Mouse (Mus musculus) CH12.LX (cell line): ENCODE measurements around the gene Carhsp1. TPM values are rescaled to one million over a fixed set of nuclear protein-coding genes. Genes with fewer than 3 reads are reported as not detected.

Experiments
- DNase-seq: peaks from one replicate; pipeline ENCODE4 v3.0.0-alpha.2; 2013; ENCODE audit errors: extremely low read depth
- H3K27ac ChIP-seq: 2 replicates; pipeline ENCODE4 v1.5.1; 2012; ENCODE audit warnings: low read depth, mild to moderate bottlenecking, control low read depth, moderate library complexity; ENCODE audit not compliant: insufficient read depth
- H3K27me3 ChIP-seq: replicated peaks from 2 replicates; pipeline ENCODE3; 2012; ENCODE audit warnings: inconsistent platforms
- H3K36me3 ChIP-seq, 2 experiments: replicated peaks in 1 of 2; 2 replicates each; pipeline versions ENCODE3 to v1.6.1; 2012; ENCODE audit warnings: inconsistent platforms in 1 of 2, low read length in 1 of 2, mild to moderate bottlenecking in 1 of 2, mixed read lengths in 1 of 2, moderate library complexity in 1 of 2; ENCODE audit not compliant: control insufficient read depth in 1 of 2, insufficient read depth in 1 of 2
- H3K4me1 ChIP-seq, 2 experiments: 2 replicates each; pipeline ENCODE4 v1.6.1; 2012; ENCODE audit warnings: inconsistent platforms in 1 of 2, moderate library complexity in 1 of 2; ENCODE audit not compliant: insufficient read depth in 2 of 2, control insufficient read depth in 1 of 2
- H3K4me2 ChIP-seq: 2 replicates; pipeline ENCODE4 v1.6.1; 2012; ENCODE audit warnings: low read depth, mild to moderate bottlenecking, control low read depth; ENCODE audit not compliant: poor library complexity, insufficient read depth, severe bottlenecking
- H3K4me3 ChIP-seq, 3 experiments: fragments of 150-350 bp in 1 of 3; sonication (generic) in 1 of 3; replicated peaks in 1 of 3; 2 replicates each; pipeline versions ENCODE3 to v1.5.1; 2011 to 2012; ENCODE audit warnings: low read depth in 2 of 3, low read length in 2 of 3, mild to moderate bottlenecking in 2 of 3, moderate library complexity in 2 of 3, control low read depth in 1 of 3, improper control_type of control experiment in 1 of 3, inconsistent platforms in 1 of 3, mixed read lengths in 1 of 3; ENCODE audit not compliant: poor library complexity in 1 of 3
- H3K79me2 ChIP-seq: replicated peaks from 2 replicates; pipeline ENCODE4 v1.6.1; 2012; ENCODE audit warnings: mild to moderate bottlenecking, moderate library complexity; ENCODE audit not compliant: control insufficient read depth, poor library complexity, insufficient read depth, severe bottlenecking; ENCODE audit errors: extremely low read depth
- H3K9ac ChIP-seq: 2 replicates; pipeline ENCODE4 v1.6.1; 2012; ENCODE audit warnings: low read depth, mild to moderate bottlenecking, control low read depth, moderate library complexity; ENCODE audit not compliant: insufficient read depth
- H3K9me3 ChIP-seq: replicated peaks from 2 replicates; pipeline ENCODE3; 2012; ENCODE audit warnings: low read length, inconsistent platforms, mixed read lengths
- BHLHE40 ChIP-seq: IDR thresholded peaks from 2 replicates; pipeline ENCODE4 v1.6.1; 2011; ENCODE audit warnings: mild to moderate bottlenecking, low read depth, low read length, improper control_type of control experiment
- CHD1 ChIP-seq: IDR thresholded peaks from 2 replicates; pipeline ENCODE4 v1.6.1; 2012; ENCODE audit warnings: low read depth, low read length, improper control_type of control experiment, inconsistent platforms
- CHD2 ChIP-seq: IDR thresholded peaks from 2 replicates; pipeline ENCODE4 v1.6.1; 2011; ENCODE audit warnings: low read length, improper control_type of control experiment
- CTCF ChIP-seq, 2 experiments: IDR thresholded peaks in 1 of 2; conservative IDR thresholded peaks in 1 of 2; 2 replicates each; pipeline ENCODE4 v1.5.1; 2011 to 2012; ENCODE audit warnings: low read depth in 2 of 2, low read length in 2 of 2, improper control_type of control experiment in 1 of 2, inconsistent platforms in 1 of 2, mild to moderate bottlenecking in 1 of 2, moderate library complexity in 1 of 2
- E2F4 ChIP-seq: IDR thresholded peaks from 2 replicates; pipeline ENCODE4 v1.6.1; 2011; ENCODE audit warnings: low read depth, low read length, improper control_type of control experiment; ENCODE audit not compliant: insufficient replicate concordance
- ELF1 ChIP-seq: IDR thresholded peaks from 2 replicates; pipeline ENCODE4 v1.6.1; 2014; ENCODE audit warnings: low read depth, mild to moderate bottlenecking, inconsistent platforms, low read length, improper control_type of control experiment
- EP300 ChIP-seq: IDR thresholded peaks from 2 replicates; pipeline ENCODE4 v1.6.1; 2011; ENCODE audit warnings: low read length, improper control_type of control experiment
- ETS1 ChIP-seq: conservative IDR thresholded peaks from 2 replicates; pipeline ENCODE4 v1.6.1; 2012; ENCODE audit warnings: low read depth, mild to moderate bottlenecking, inconsistent platforms, low read length, improper control_type of control experiment, moderate library complexity
- GABPA ChIP-seq: IDR thresholded peaks from 2 replicates; pipeline ENCODE4 v1.6.1; 2012; ENCODE audit warnings: low read depth, low read length, improper control_type of control experiment, inconsistent platforms; ENCODE audit not compliant: insufficient replicate concordance
- IRF4 ChIP-seq: IDR thresholded peaks from 2 replicates; pipeline ENCODE4 v1.6.1; 2014; ENCODE audit warnings: low read depth, mild to moderate bottlenecking, inconsistent platforms, low read length, improper control_type of control experiment
- JUN ChIP-seq: IDR thresholded peaks from 2 replicates; pipeline ENCODE4 v1.6.1; 2011; ENCODE audit warnings: low read depth, mild to moderate bottlenecking, low read length, improper control_type of control experiment, moderate library complexity; ENCODE audit not compliant: insufficient read depth
- JUND ChIP-seq: conservative IDR thresholded peaks from 2 replicates; pipeline ENCODE4 v1.6.1; 2011; ENCODE audit warnings: low read depth, low read length, improper control_type of control experiment
- MEF2A ChIP-seq: IDR thresholded peaks from 2 replicates; pipeline ENCODE4 v1.6.1; 2014; ENCODE audit warnings: low read depth, mild to moderate bottlenecking, inconsistent platforms, low read length, improper control_type of control experiment, borderline replicate concordance
- MXI1 ChIP-seq: IDR thresholded peaks from 2 replicates; pipeline ENCODE4 v1.6.1; 2011; ENCODE audit warnings: mild to moderate bottlenecking, low read depth, low read length, improper control_type of control experiment
- MYC ChIP-seq: IDR thresholded peaks from 2 replicates; pipeline ENCODE4 v1.6.1; 2011; ENCODE audit warnings: low read depth, mild to moderate bottlenecking, improper control_type of control experiment, low read length
- NELFE ChIP-seq: IDR thresholded peaks from 2 replicates; pipeline ENCODE4 v1.6.1; 2011; ENCODE audit warnings: low read depth, low read length, improper control_type of control experiment
- PAX5 ChIP-seq: IDR thresholded peaks from 2 replicates; pipeline ENCODE4 v1.6.1; 2012; ENCODE audit warnings: low read length, inconsistent platforms, mixed read lengths
- POLR2A ChIP-seq: IDR thresholded peaks from 2 replicates; pipeline ENCODE4 v1.6.1; 2011; ENCODE audit warnings: low read depth, mild to moderate bottlenecking, improper control_type of control experiment, low read length
- POLR2AphosphoS2 ChIP-seq: IDR thresholded peaks from 2 replicates; pipeline ENCODE4 v1.6.1; 2011; ENCODE audit warnings: low read depth, low read length, improper control_type of control experiment
- RAD21 ChIP-seq: IDR thresholded peaks from 2 replicates; pipeline ENCODE4 v1.6.1; 2011; ENCODE audit warnings: low read depth, mild to moderate bottlenecking, low read length, improper control_type of control experiment, moderate library complexity
- SMC3 ChIP-seq: IDR thresholded peaks from 2 replicates; pipeline ENCODE4 v1.6.1; 2011; ENCODE audit warnings: low read depth, low read length, improper control_type of control experiment
- TBP ChIP-seq: conservative IDR thresholded peaks from 2 replicates; pipeline ENCODE4 v1.6.1; 2011; ENCODE audit warnings: low read depth, low read length, improper control_type of control experiment
- USF1 ChIP-seq: IDR thresholded peaks from 2 replicates; pipeline ENCODE4 v1.6.1; 2014; ENCODE audit warnings: low read depth, mild to moderate bottlenecking, inconsistent platforms, low read length, improper control_type of control experiment
- USF2 ChIP-seq: conservative IDR thresholded peaks from 2 replicates; pipeline ENCODE4 v1.6.1; 2011; ENCODE audit warnings: low read depth, low read length, improper control_type of control experiment
- ZNF384 ChIP-seq: IDR thresholded peaks from 2 replicates; pipeline ENCODE4 v1.6.1; 2012; ENCODE audit warnings: low read depth, low read length, improper control_type of control experiment, inconsistent platforms
- dilution Hi-C: fragments of 300-500 bp; cut with MboI; formaldehyde crosslinking; loops from 2 replicates; pipeline ENCODE4 v1.14.3; 2020; ENCODE audit warnings: low sequenced_read_pairs; ENCODE audit not compliant: extremely low pct_unique_long_range_greater_than_20kb, extremely low pct_ligation_motif_present
- in situ Hi-C: fragments of 300-500 bp; cut with MboI; formaldehyde crosslinking; loops from 3 replicates; pipeline ENCODE4 v1.14.3; 2019; ENCODE audit warnings: low sequenced_read_pairs, low pct_ligation_motif_present, low pct_unique_long_range_greater_than_20kb, mixed read lengths
- polyA plus RNA-seq: library from polyadenylated mRNA; unstranded; fragments of >175 nt; gene quantifications from 2 replicates; pipeline ENCODE4 v1.2.1, GENCODE M21; 2012; ENCODE audit warnings: low read depth; ENCODE audit not compliant: insufficient read length
- total RNA-seq, 2 experiments: library from RNA; depleted of rRNA; stranded (reverse); fragments of 300-350 nt in 1 of 2; fragments of >200 nt in 1 of 2; gene quantifications; 2 replicates each; pipeline ENCODE4 v1.2.3; 2012 to 2014

The Carhsp1 gene
- total and polyA plus RNA-seq, 3 experiments = 26.0 to 29.7 (median 26.2) TPM

- peaks cover 58% of the 10 kb centered on the region for H3K27me3 ChIP-seq
- H3K4me3 ChIP-seq = no peak overlapping the region
- in situ Hi-C loops = no loop called here
- no peaks in the 10 kb centered on the region for H3K79me2 ChIP-seq
- no peaks in the 10 kb centered on the region for H3K4me1 ChIP-seq
- TF ChIP-seq ELF1 (no peak), ETS1 (no peak), CHD2 (no peak), MXI1 (no peak), MEF2A (no peak), PAX5 (no peak), SMC3 (no peak), CHD1 (no peak)
- TF ChIP-seq, all 38 proteins: peak for 0
- Histone ChIP-seq H3K36me3 (no peaks in the 10 kb centered on the region), H3K9me3 (no peaks in the 10 kb centered on the region), H3K9ac (no peak overlapping the region), H3K27ac (no peak overlapping the region), H3K4me2 (no peak overlapping the region)
- dilution Hi-C loops = no loop called here
- no peak for DNase-seq
Observed at GRCm38 (mm10) chr16:8613039-8613438, 58.9 kb downstream of the Carhsp1 start.

DNA sequence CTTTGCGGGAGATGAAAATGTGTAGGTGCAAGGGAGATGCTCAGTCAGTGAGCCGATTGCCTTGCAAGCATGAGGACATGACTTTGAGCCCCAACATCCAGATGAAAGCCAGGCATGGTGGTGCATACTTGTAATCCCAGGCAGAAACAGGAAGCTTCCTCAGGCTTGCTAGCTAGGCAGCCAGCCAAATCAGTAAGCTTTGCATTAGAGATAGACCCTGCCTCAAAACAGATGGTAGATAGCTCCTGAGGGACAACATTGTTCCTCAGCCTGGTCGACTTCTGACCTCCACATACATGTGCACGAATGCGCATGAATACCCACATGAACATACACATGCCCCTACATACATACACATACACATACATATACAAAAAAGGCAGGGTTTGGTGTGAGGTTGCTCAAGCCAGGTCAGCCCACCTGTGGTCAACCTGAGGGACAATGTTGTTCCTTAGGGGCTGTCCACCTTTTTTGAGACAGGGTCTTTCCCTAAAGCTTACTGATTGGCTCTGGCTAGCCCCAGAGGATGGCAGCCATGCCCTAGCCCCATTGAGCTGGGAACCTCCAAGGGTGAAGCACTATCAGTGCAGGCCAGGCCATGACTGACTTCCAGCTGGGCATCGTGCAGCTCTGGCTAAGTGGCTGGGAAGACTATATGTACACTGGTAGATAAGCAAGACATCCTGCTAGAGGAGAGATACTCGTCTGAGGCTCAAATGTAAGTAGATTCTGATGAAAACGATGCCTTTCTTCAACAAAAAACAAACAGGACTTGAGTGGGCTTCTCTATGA lies 59.5 kb downstream of the Carhsp1 start:
- H3K4me1 ChIP-seq = no peaks in the 10 kb centered on the region
- DNase-seq = no peak
- dilution Hi-C loops (no loop called here), in situ Hi-C loops (no loop called here)
- no peaks in the 10 kb centered on the region for H3K36me3 ChIP-seq
- TF ChIP-seq EP300 = no peak
- no peak for TF ChIP-seq CHD2
- TF ChIP-seq CTCF (conservative IDR thresholded peaks at IDR 0.05 in 1 of 2, IDR thresholded peaks at IDR 0.05 in 1 of 2; ENCODE audit: low read depth in 2 of 2, low read length in 2 of 2) = no peak
- TF ChIP-seq ZNF384 = no peak
- TF ChIP-seq MEF2A = no peak
- no peak for TF ChIP-seq USF2
- H3K4me3 ChIP-seq = no peak overlapping the region
- H3K9ac ChIP-seq = no peak overlapping the region
- no peak overlapping the region for H3K4me2 ChIP-seq
- H3K27me3 ChIP-seq = peaks cover 64% of the 10 kb centered on the region
- no peaks in the 10 kb centered on the region for H3K9me3 ChIP-seq
- no peaks in the 10 kb centered on the region for H3K79me2 ChIP-seq
- H3K27ac ChIP-seq = no peak overlapping the region

DNA sequence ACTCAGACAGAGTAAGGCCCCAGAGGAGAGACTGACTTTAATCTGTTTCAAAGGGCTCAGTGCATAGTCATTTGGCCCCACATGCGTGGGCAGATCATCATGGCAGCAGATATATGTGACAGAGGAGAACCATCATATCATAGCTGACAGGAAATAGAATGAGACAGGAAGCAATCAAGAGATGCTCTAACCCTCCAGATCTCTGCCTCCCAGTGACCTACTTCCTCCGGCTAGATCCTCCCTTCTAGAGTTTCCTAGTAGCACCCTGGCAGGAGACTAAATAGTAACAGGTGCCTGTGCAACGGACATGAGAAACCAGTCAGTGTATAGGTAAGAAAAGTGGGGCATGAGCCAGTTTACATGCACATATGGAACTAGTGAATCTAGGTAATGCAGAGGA lies 61.6 kb downstream of the Carhsp1 start:
- Histone ChIP-seq H3K27me3 (peaks cover 72% of the 10 kb centered on the region), H3K79me2 (no peaks in the 10 kb centered on the region), H3K9me3 (no peaks in the 10 kb centered on the region), H3K9ac (no peak overlapping the region), H3K4me1 (no peaks in the 10 kb centered on the region), H3K4me3 (no peak overlapping the region), H3K27ac (no peak overlapping the region), H3K4me2 (no peak overlapping the region), H3K36me3 (no peaks in the 10 kb centered on the region)
- dilution Hi-C loops = no loop called here
- in situ Hi-C loops = no loop called here
- no peak for DNase-seq
- TF ChIP-seq RAD21 (no peak), NELFE (no peak), JUND (no peak), MYC (no peak), GABPA (no peak), POLR2A (no peak), PAX5 (no peak), MEF2A (no peak), CHD1 (no peak), POLR2AphosphoS2 (no peak), ELF1 (no peak), TBP (no peak), USF1 (no peak), E2F4 (no peak), IRF4 (no peak), SMC3 (no peak), BHLHE40 (no peak), JUN (no peak)
